Mouse (Mus musculus): ENCODE results near the gene Tfip11. TPM values are rescaled to one million over a fixed set of nuclear protein-coding genes. Genes with fewer than 3 reads are reported as not detected.

Tfip11 gene
- polyA plus RNA-seq, 1 experiment from 2014 or later: 33.7 TPM

GRCm38 (mm10) chr5:112282123-112282779 is 43.9 kb upstream of the Tfip11 start:
- no peak overlapping the region for H3K4me2 ChIP-seq (ENCODE audit: low read depth, low read length, severe bottlenecking)
- ATAC-seq (replicated peaks; ENCODE audit: low FRiP score): no peak
- 77% methylated on average over 6 of the region's 6 CpGs for WGBS
- no peak overlapping the region for H3K4me3 ChIP-seq (ENCODE audit: low read depth, low read length)
- H3K36me3 ChIP-seq (ENCODE audit: control insufficient read depth, insufficient read depth, low read length): no peaks in the 10 kb centered on the region
- no peak overlapping the region for H3K9ac ChIP-seq (ENCODE audit: low read length)
- H3K27ac ChIP-seq (ENCODE audit: low read depth, low read length): no peak overlapping the region
- DNase-seq (ENCODE audit: low spot score): no peak
- H3K27me3 ChIP-seq (ENCODE audit: control insufficient read depth, insufficient read depth, low read length): no peaks in the 10 kb centered on the region
- H3K4me1 ChIP-seq (replicated peaks; ENCODE audit: control insufficient read depth, insufficient read depth, low read length): peaks cover 6% of the 10 kb centered on the region
- no peaks in the 10 kb centered on the region for H3K9me3 ChIP-seq (ENCODE audit: control insufficient read depth, low read length)

GRCm38 (mm10) chr5:112282780-112283482 is 43.2 kb upstream of the Tfip11 start:
- Histone ChIP-seq H3K4me2 (ENCODE audit: low read depth, low read length, severe bottlenecking) (no peak overlapping the region), H3K9me3 (ENCODE audit: control insufficient read depth, low read length) (no peaks in the 10 kb centered on the region), H3K36me3 (ENCODE audit: control insufficient read depth, insufficient read depth, low read length) (no peaks in the 10 kb centered on the region), H3K9ac (ENCODE audit: low read length) (no peak overlapping the region), H3K4me1 (replicated peaks; ENCODE audit: control insufficient read depth, insufficient read depth, low read length) (peaks cover 3% of the 10 kb centered on the region; the same call in 1 of the 2 replicates), H3K27me3 (ENCODE audit: control insufficient read depth, insufficient read depth, low read length) (no peaks in the 10 kb centered on the region), H3K4me3 (ENCODE audit: low read depth, low read length) (no peak overlapping the region), H3K27ac (ENCODE audit: low read depth, low read length) (no peak overlapping the region)
- ATAC-seq (replicated peaks; ENCODE audit: low FRiP score): no peak
- 84% methylated on average over 9 of the region's 9 CpGs for WGBS
- DNase-seq (ENCODE audit: low spot score): no peak

- Histone ChIP-seq H3K4me1 (replicated peaks; ENCODE audit: control insufficient read depth, insufficient read depth, low read length) (peaks cover 3% of the 10 kb centered on the region; the same call in 1 of the 2 replicates), H3K9me3 (ENCODE audit: control insufficient read depth, low read length) (no peaks in the 10 kb centered on the region), H3K27me3 (ENCODE audit: control insufficient read depth, insufficient read depth, low read length) (no peaks in the 10 kb centered on the region), H3K4me3 (ENCODE audit: low read depth, low read length) (no peak overlapping the region), H3K4me2 (ENCODE audit: low read depth, low read length, severe bottlenecking) (no peak overlapping the region), H3K27ac (ENCODE audit: low read depth, low read length) (no peak overlapping the region), H3K9ac (ENCODE audit: low read length) (no peak overlapping the region), H3K36me3 (ENCODE audit: control insufficient read depth, insufficient read depth, low read length) (no peaks in the 10 kb centered on the region)
- WGBS: 76% methylated on average over 10 of the region's 10 CpGs
- no peak for DNase-seq (ENCODE audit: low spot score)
- no peak for ATAC-seq (replicated peaks; ENCODE audit: low FRiP score)
Measured at GRCm38 (mm10) chr5:112283543-112284202, 42.5 kb upstream of the Tfip11 start.

- 81% methylated on average over 7 of the region's 7 CpGs for WGBS
- no peaks in the 10 kb centered on the region for H3K36me3 ChIP-seq (ENCODE audit: control insufficient read depth, insufficient read depth, low read length)
- H3K4me1 ChIP-seq (replicated peaks; ENCODE audit: control insufficient read depth, insufficient read depth, low read length): peaks cover 3% of the 10 kb centered on the region; the same call in 1 of the 2 replicates
- no peaks in the 10 kb centered on the region for H3K9me3 ChIP-seq (ENCODE audit: control insufficient read depth, low read length)
- no peak overlapping the region for H3K27ac ChIP-seq (ENCODE audit: low read depth, low read length)
- no peak overlapping the region for H3K4me2 ChIP-seq (ENCODE audit: low read depth, low read length, severe bottlenecking)
- H3K9ac ChIP-seq (ENCODE audit: low read length): no peak overlapping the region
- DNase-seq (ENCODE audit: low spot score) (no peak), ATAC-seq (replicated peaks; ENCODE audit: low FRiP score) (no peak)
- H3K4me3 ChIP-seq (ENCODE audit: low read depth, low read length): no peak overlapping the region
- H3K27me3 ChIP-seq (ENCODE audit: control insufficient read depth, insufficient read depth, low read length): no peaks in the 10 kb centered on the region
Measured at GRCm38 (mm10) chr5:112284203-112284582, 42.0 kb upstream of the Tfip11 start.

GRCm38 (mm10) chr5:112285548-112286085 is 40.5 kb upstream of the Tfip11 start:
- Histone ChIP-seq H3K27ac (ENCODE audit: low read depth, low read length) (no peak overlapping the region), H3K9ac (ENCODE audit: low read length) (no peak overlapping the region), H3K4me2 (ENCODE audit: low read depth, low read length, severe bottlenecking) (no peak overlapping the region), H3K4me1 (replicated peaks; ENCODE audit: control insufficient read depth, insufficient read depth, low read length) (peaks cover 3% of the 10 kb centered on the region; the same call in 1 of the 2 replicates), H3K27me3 (ENCODE audit: control insufficient read depth, insufficient read depth, low read length) (no peaks in the 10 kb centered on the region), H3K4me3 (ENCODE audit: low read depth, low read length) (no peak overlapping the region), H3K36me3 (ENCODE audit: control insufficient read depth, insufficient read depth, low read length) (no peaks in the 10 kb centered on the region), H3K9me3 (ENCODE audit: control insufficient read depth, low read length) (no peaks in the 10 kb centered on the region)
- ATAC-seq (replicated peaks; ENCODE audit: low FRiP score) (no peak), DNase-seq (ENCODE audit: low spot score) (no peak)
- WGBS: 95% methylated on average over 7 of the region's 7 CpGs

- Histone ChIP-seq H3K9ac (ENCODE audit: low read length) (no peak overlapping the region), H3K27ac (ENCODE audit: low read depth, low read length) (no peak overlapping the region), H3K4me1 (replicated peaks; ENCODE audit: control insufficient read depth, insufficient read depth, low read length) (no peaks in the 10 kb centered on the region; the same call in 1 of the 2 replicates), H3K4me3 (ENCODE audit: low read depth, low read length) (no peak overlapping the region), H3K36me3 (ENCODE audit: control insufficient read depth, insufficient read depth, low read length) (no peaks in the 10 kb centered on the region), H3K27me3 (ENCODE audit: control insufficient read depth, insufficient read depth, low read length) (no peaks in the 10 kb centered on the region), H3K4me2 (ENCODE audit: low read depth, low read length, severe bottlenecking) (no peak overlapping the region), H3K9me3 (ENCODE audit: control insufficient read depth, low read length) (no peaks in the 10 kb centered on the region)
- WGBS: 84% methylated on average over 2 of the region's 2 CpGs
- DNase-seq (ENCODE audit: low spot score) (no peak), ATAC-seq (replicated peaks; ENCODE audit: low FRiP score) (no peak)
Measured at GRCm38 (mm10) chr5:112286608-112286983, 39.6 kb upstream of the Tfip11 start.

- no peak overlapping the region for H3K4me2 ChIP-seq (ENCODE audit: low read depth, low read length, severe bottlenecking)
- ATAC-seq (replicated peaks; ENCODE audit: low FRiP score): no peak
- H3K27me3 ChIP-seq (ENCODE audit: control insufficient read depth, insufficient read depth, low read length): no peaks in the 10 kb centered on the region
- no peak overlapping the region for H3K4me3 ChIP-seq (ENCODE audit: low read depth, low read length)
- 82% methylated on average over 11 of the region's 11 CpGs for WGBS
- no peak overlapping the region for H3K9ac ChIP-seq (ENCODE audit: low read length)
- no peak overlapping the region for H3K27ac ChIP-seq (ENCODE audit: low read depth, low read length)
- H3K4me1 ChIP-seq (replicated peaks; ENCODE audit: control insufficient read depth, insufficient read depth, low read length): no peaks in the 10 kb centered on the region
- DNase-seq (ENCODE audit: low spot score): no peak
- no peaks in the 10 kb centered on the region for H3K9me3 ChIP-seq (ENCODE audit: control insufficient read depth, low read length)
- H3K36me3 ChIP-seq (ENCODE audit: control insufficient read depth, insufficient read depth, low read length): no peaks in the 10 kb centered on the region
Measured at GRCm38 (mm10) chr5:112286984-112287641, 39.0 kb upstream of the Tfip11 start.

GRCm38 (mm10) chr5:112287652-112288051 is 38.5 kb upstream of the Tfip11 start:
- WGBS: 94% methylated on average over 2 of the region's 2 CpGs
- no peaks in the 10 kb centered on the region for H3K36me3 ChIP-seq (ENCODE audit: control insufficient read depth, insufficient read depth, low read length)
- no peaks in the 10 kb centered on the region for H3K9me3 ChIP-seq (ENCODE audit: control insufficient read depth, low read length)
- ATAC-seq (replicated peaks; ENCODE audit: low FRiP score) (no peak), DNase-seq (ENCODE audit: low spot score) (no peak)
- no peak overlapping the region for H3K4me2 ChIP-seq (ENCODE audit: low read depth, low read length, severe bottlenecking)
- no peaks in the 10 kb centered on the region for H3K27me3 ChIP-seq (ENCODE audit: control insufficient read depth, insufficient read depth, low read length)
- no peaks in the 10 kb centered on the region for H3K4me1 ChIP-seq (replicated peaks; ENCODE audit: control insufficient read depth, insufficient read depth, low read length)
- H3K27ac ChIP-seq (ENCODE audit: low read depth, low read length): no peak overlapping the region
- no peak overlapping the region for H3K4me3 ChIP-seq (ENCODE audit: low read depth, low read length)
- no peak overlapping the region for H3K9ac ChIP-seq (ENCODE audit: low read length)
